Mouse (Mus musculus) midbrain, embryonic 16.5 days (tissue): ENCODE data around the gene Thsd7b. TPM values are rescaled to one million over a fixed set of nuclear protein-coding genes. Genes with fewer than 3 reads are reported as not detected.

Experiments
- ATAC-seq: fragments of 200-750 bp; cut with Nextera tagmentation; 2 replicates; pipeline ENCODE4 v1.8.0; 2017; ENCODE audit warnings: moderate TSS enrichment
- H3K27ac ChIP-seq: fragments of 300-500 bp; sonication (generic); 2 replicates; pipeline ENCODE4 v1.5.1; 2014; ENCODE audit warnings: mild to moderate bottlenecking, low read length, mixed read lengths
- H3K27me3 ChIP-seq: fragments of 300-500 bp; sonication (generic); 2 replicates; pipeline ENCODE4 v1.6.1; 2014; ENCODE audit warnings: low read depth, low read length, mixed read lengths; ENCODE audit not compliant: control insufficient read depth, insufficient read depth
- H3K36me3 ChIP-seq: fragments of 300-500 bp; sonication (generic); 2 replicates; pipeline ENCODE4 v1.6.1; 2014; ENCODE audit warnings: mild to moderate bottlenecking, low read length, moderate library complexity, mixed read lengths; ENCODE audit not compliant: control insufficient read depth, insufficient read depth
- H3K4me1 ChIP-seq: fragments of 300-500 bp; sonication (generic); 2 replicates; pipeline ENCODE4 v1.6.1; 2014; ENCODE audit warnings: mild to moderate bottlenecking, low read length, mixed read lengths; ENCODE audit not compliant: control insufficient read depth, insufficient read depth
- H3K4me2 ChIP-seq: fragments of 300-500 bp; sonication (generic); 2 replicates; pipeline ENCODE4 v1.6.1; 2014; ENCODE audit warnings: mild to moderate bottlenecking, low read length, mixed read lengths
- H3K4me3 ChIP-seq: fragments of 300-500 bp; sonication (generic); 2 replicates; pipeline ENCODE4 v1.5.1; 2014; ENCODE audit warnings: low read depth, mild to moderate bottlenecking, low read length, moderate library complexity, mixed read lengths
- H3K9ac ChIP-seq: fragments of 300-500 bp; sonication (generic); 2 replicates; pipeline ENCODE4 v1.6.1; 2014; ENCODE audit warnings: low read depth, low read length, mixed read lengths
- H3K9me3 ChIP-seq: fragments of 300-500 bp; sonication (generic); replicated peaks from 2 replicates; pipeline ENCODE4 v1.6.1; 2014; ENCODE audit warnings: mild to moderate bottlenecking, low read length, mixed read lengths; ENCODE audit not compliant: control insufficient read depth, poor library complexity, severe bottlenecking
- WGBS: fragments of 180-500 bp; shearing (Covaris S2); extraction: QIAGEN DNeasy Blood & Tissue Kit; methylation state at CpG from one replicate; pipeline ENCODE4 v1.1.7; 2014; 5-methylcytosine and 5-hydroxymethylcytosine counted together
- polyA plus RNA-seq: library from polyadenylated mRNA; unstranded; fragments of >200 nt; fragmentation: Nextera tagmentation; extraction: Ambion mirVana; gene quantifications from 2 replicates; pipeline ENCODE4 v1.2.1, GENCODE M21; 2015

Gene Thsd7b
- polyA plus RNA-seq, 1 experiment from 2014 or later, result 15.8 TPM

GRCm38 (mm10) chr1:129542563-129543146 is 269.6 kb downstream of the Thsd7b start:
- Histone ChIP-seq H3K27ac (no peak overlapping the region), H3K9me3 (no peaks in the 10 kb centered on the region), H3K36me3 (no peaks in the 10 kb centered on the region), H3K4me2 (no peak overlapping the region), H3K27me3 (no peaks in the 10 kb centered on the region), H3K4me3 (no peak overlapping the region), H3K4me1 (no peaks in the 10 kb centered on the region), H3K9ac (no peak overlapping the region)
- ATAC-seq, result no peak
- 94% methylated on average over 3 of the region's 3 CpGs for WGBS

DNA sequence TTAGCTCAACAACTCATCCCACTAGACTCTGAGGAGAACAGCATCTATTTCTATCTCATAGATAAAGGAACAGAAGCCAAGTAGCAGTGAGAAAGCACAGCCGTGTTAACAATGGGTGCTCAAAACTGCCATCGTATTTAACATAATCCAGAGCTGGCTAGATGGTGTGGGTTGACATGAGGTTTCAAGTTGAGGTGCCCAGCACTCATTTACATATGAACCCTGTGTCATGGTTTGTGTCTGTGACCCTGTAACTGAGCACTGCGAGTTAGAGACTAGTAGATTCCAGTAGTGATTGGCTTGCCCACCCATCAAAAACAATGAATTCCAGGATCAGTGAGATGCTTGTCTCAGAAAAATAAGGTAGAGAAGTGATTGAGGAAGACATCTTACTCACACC is 270.1 kb downstream of the Thsd7b start:
- Histone ChIP-seq H3K27ac (no peak overlapping the region), H3K27me3 (no peaks in the 10 kb centered on the region), H3K36me3 (no peaks in the 10 kb centered on the region), H3K9ac (no peak overlapping the region), H3K9me3 (no peaks in the 10 kb centered on the region), H3K4me2 (no peak overlapping the region), H3K4me3 (no peak overlapping the region), H3K4me1 (no peaks in the 10 kb centered on the region)
- ATAC-seq, result no peak
- WGBS, result 73% methylated on average over 3 of the region's 3 CpGs

- H3K9ac ChIP-seq, result no peak overlapping the region
- no peaks in the 10 kb centered on the region for H3K36me3 ChIP-seq
- no peaks in the 10 kb centered on the region for H3K4me1 ChIP-seq
- no peaks in the 10 kb centered on the region for H3K9me3 ChIP-seq
- ATAC-seq, result 0 out of 2 replicates have a peak, but pooled peaks have one; percentile 51
- no peak overlapping the region for H3K4me3 ChIP-seq
- no peaks in the 10 kb centered on the region for H3K27me3 ChIP-seq
- no peak overlapping the region for H3K27ac ChIP-seq
- 83% methylated on average over 4 of the region's 4 CpGs for WGBS
- no peak overlapping the region for H3K4me2 ChIP-seq
These were observed 285.0 kb downstream of the Thsd7b start for GRCm38 (mm10) chr1:129558054-129558453.

- H3K4me1 ChIP-seq, result no peaks in the 10 kb centered on the region
- ATAC-seq, result no peak
- H3K36me3 ChIP-seq, result no peaks in the 10 kb centered on the region
- H3K4me3 ChIP-seq, result no peak overlapping the region
- H3K9me3 ChIP-seq, result no peaks in the 10 kb centered on the region
- no peak overlapping the region for H3K27ac ChIP-seq
- H3K27me3 ChIP-seq, result no peaks in the 10 kb centered on the region
- H3K9ac ChIP-seq, result no peak overlapping the region
- WGBS, result 81% methylated on average over 4 of the region's 4 CpGs
- no peak overlapping the region for H3K4me2 ChIP-seq
These were observed 286.0 kb downstream of the Thsd7b start for GRCm38 (mm10) chr1:129559137-129559536.

DNA sequence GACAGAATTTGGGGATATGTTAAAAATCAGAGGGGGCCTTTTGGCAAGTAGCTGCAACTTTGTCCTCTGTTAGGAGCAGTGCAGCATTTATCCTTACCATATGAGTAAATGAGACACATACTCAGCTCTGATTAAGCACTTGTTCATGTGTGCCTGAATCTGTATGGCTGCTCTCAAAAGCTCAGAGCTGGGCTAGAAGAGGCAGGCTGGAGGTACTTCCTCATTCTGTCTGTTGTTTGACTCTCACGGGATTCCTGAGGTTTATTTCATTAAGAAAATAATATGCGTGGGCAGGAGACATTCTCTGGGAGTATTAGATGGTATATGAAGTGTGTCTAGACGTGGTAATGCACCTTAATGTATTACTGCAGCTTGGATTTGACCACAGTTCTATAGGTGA is 286.7 kb downstream of the Thsd7b start:
- no peaks in the 10 kb centered on the region for H3K4me1 ChIP-seq
- no peak for ATAC-seq

GRCm38 (mm10) chr1:129562707-129563106 is 289.6 kb downstream of the Thsd7b start:
- no peak overlapping the region for H3K27ac ChIP-seq
- H3K27me3 ChIP-seq, result no peaks in the 10 kb centered on the region
- H3K4me3 ChIP-seq, result no peak overlapping the region
- H3K36me3 ChIP-seq, result no peaks in the 10 kb centered on the region
- H3K4me1 ChIP-seq, result no peaks in the 10 kb centered on the region
- no peak for ATAC-seq
- WGBS, result 89% methylated on average over 1 of the region's 1 CpGs
- H3K4me2 ChIP-seq, result no peak overlapping the region
- no peaks in the 10 kb centered on the region for H3K9me3 ChIP-seq
- H3K9ac ChIP-seq, result no peak overlapping the region

More for the DNA sequence above, 286.7 kb downstream of the Thsd7b start:
- no peak overlapping the region for H3K27ac ChIP-seq
- no peaks in the 10 kb centered on the region for H3K9me3 ChIP-seq
- H3K4me2 ChIP-seq, result no peak overlapping the region
- no peaks in the 10 kb centered on the region for H3K27me3 ChIP-seq
- WGBS, result 60% methylated on average over 3 of the region's 3 CpGs
- no peak overlapping the region for H3K9ac ChIP-seq
- no peaks in the 10 kb centered on the region for H3K36me3 ChIP-seq
- H3K4me3 ChIP-seq, result no peak overlapping the region

DNA sequence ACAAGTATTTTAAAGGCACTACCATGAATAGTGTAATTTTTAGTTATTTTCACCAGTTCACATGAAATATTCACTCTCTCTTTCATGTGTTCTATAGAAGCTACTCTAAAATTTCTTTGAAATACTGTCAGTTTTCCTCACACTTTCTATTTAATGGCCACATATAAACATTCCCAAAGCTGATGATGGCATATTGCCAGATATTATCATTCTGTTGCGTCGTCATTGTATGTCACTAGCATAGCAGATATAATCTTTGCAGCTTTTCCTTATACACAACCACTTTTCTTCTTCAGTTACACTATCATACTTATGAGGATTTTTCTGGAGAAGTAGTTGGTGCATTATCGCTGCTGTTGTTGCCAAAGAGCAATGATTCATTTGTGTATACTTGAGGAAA is 297.4 kb downstream of the Thsd7b start:
- 86% methylated on average over 3 of the region's 3 CpGs for WGBS
- H3K4me2 ChIP-seq, result no peak overlapping the region
- no peak for ATAC-seq
- H3K9me3 ChIP-seq, result no peaks in the 10 kb centered on the region
- no peaks in the 10 kb centered on the region for H3K27me3 ChIP-seq
- H3K9ac ChIP-seq, result no peak overlapping the region
- H3K27ac ChIP-seq, result no peak overlapping the region
- no peaks in the 10 kb centered on the region for H3K36me3 ChIP-seq
- H3K4me1 ChIP-seq, result no peaks in the 10 kb centered on the region
- no peak overlapping the region for H3K4me3 ChIP-seq

GRCm38 (mm10) chr1:129579955-129580354 is 306.9 kb downstream of the Thsd7b start:
- no peak for ATAC-seq
- Histone ChIP-seq H3K9ac (no peak overlapping the region), H3K9me3 (no peaks in the 10 kb centered on the region), H3K27ac (no peak overlapping the region), H3K27me3 (no peaks in the 10 kb centered on the region), H3K4me1 (no peaks in the 10 kb centered on the region), H3K36me3 (no peaks in the 10 kb centered on the region), H3K4me2 (no peak overlapping the region), H3K4me3 (no peak overlapping the region)
- 89% methylated on average over 4 of the region's 4 CpGs for WGBS

DNA sequence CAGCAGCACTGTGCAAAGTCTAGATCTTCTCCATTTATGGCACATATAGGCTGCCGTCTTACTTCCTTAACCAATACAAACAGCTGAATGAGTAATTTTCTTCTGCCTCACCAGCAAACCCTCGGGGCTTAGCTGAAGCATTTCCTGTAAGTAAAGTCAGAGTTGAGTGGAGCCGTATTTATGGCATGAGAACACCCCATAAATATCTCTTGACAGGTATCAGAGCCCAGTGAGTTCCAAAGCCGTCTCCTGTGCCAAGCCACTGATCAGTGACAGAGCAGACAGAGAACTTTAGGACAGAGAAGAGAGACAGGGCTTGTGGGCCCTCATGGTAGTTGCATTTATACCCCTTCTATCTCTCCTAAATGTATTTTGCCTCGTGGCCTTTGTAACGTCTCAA is 313.5 kb downstream of the Thsd7b start:
- Histone ChIP-seq H3K9me3 (no peaks in the 10 kb centered on the region), H3K4me2 (no peak overlapping the region), H3K4me3 (no peak overlapping the region), H3K27ac (no peak overlapping the region), H3K36me3 (no peaks in the 10 kb centered on the region), H3K27me3 (no peaks in the 10 kb centered on the region), H3K4me1 (no peaks in the 10 kb centered on the region), H3K9ac (no peak overlapping the region)
- ATAC-seq, result no peak
- WGBS, result 83% methylated on average over 6 of the region's 6 CpGs
